Mouse (Mus musculus) heart, postnatal 25 days (tissue): Measurements from ENCODE around the gene Aldh16a1. TPM values are rescaled to one million over a fixed set of nuclear protein-coding genes. Genes with fewer than 3 reads are reported as not detected.

ENCODE experiments used
- DNase-seq: peaks from one replicate; pipeline ENCODE4 v3.0.0; 2022; ENCODE audit warnings: low spot score
- intact Hi-C: fragments of 180-260 bp; cut with DNase I; formaldehyde crosslinking; loops from one replicate; pipeline ENCODE4 v1.15.1; 2025
- total RNA-seq, 2 experiments: library from RNA; stranded (reverse); gene quantifications; 2 replicates each; pipeline ENCODE4 v1.2.3; 2021

Aldh16a1 gene
- 10 to 100 TPM; 23.5 to 37.6 TPM for total RNA-seq

- intact Hi-C loops: no loop called here
- DNase-seq: peak; percentile 95
These were observed at the start of gene Aldh16a1, which contains the start of gene Pih1d1 for GRCm38 (mm10) chr7:45154096-45154992. TSS of gene Aldh16a1 (minus strand) at chr7:45154584. TSS of gene Pih1d1 (plus strand) at chr7:45154303.

- no peak for DNase-seq
- intact Hi-C loops: no loop called here
These were observed 48.3 kb upstream of the Aldh16a1 start for GRCm38 (mm10) chr7:45202654-45203053.

GRCm38 (mm10) chr7:45198961-45199360 is 44.6 kb upstream of the Aldh16a1 start:
- DNase-seq: no peak
- intact Hi-C loops: loop anchor here (1.0 kb wide), 1 partner anchor 37 kb away; no protein-coding TSS in a partner anchor

GRCm38 (mm10) chr7:45198435-45198834 is 44.1 kb upstream of the Aldh16a1 start:
- DNase-seq: peak; percentile 45
- intact Hi-C loops: loop anchor here (1.0 kb wide), 1 partner anchor 36 kb away; no protein-coding TSS in a partner anchor

- DNase-seq: no peak
- intact Hi-C loops: loop anchor here (2.0 kb wide), 1 partner anchor 118 kb away; no protein-coding TSS in a partner anchor
These were observed 42.6 kb upstream of the Aldh16a1 start for GRCm38 (mm10) chr7:45196994-45197393.

GRCm38 (mm10) chr7:45196176-45196535 is 41.8 kb upstream of the Aldh16a1 start:
- no peak for DNase-seq
- intact Hi-C loops: loop anchor here (2.0 kb wide), 1 partner anchor 117 kb away; no protein-coding TSS in a partner anchor

- intact Hi-C loops: loop anchor here (2.0 kb wide), 1 partner anchor 117 kb away; no protein-coding TSS in a partner anchor
- DNase-seq: no peak
These were observed 41.2 kb upstream of the Aldh16a1 start for GRCm38 (mm10) chr7:45195341-45196175.

- intact Hi-C loops: no loop called here
- DNase-seq: no peak
These were observed 39.7 kb upstream of the Aldh16a1 start for GRCm38 (mm10) chr7:45193871-45194785.

- intact Hi-C loops: no loop called here
These were observed 39.0 kb upstream of the Aldh16a1 start for GRCm38 (mm10) chr7:45193406-45193805.

GRCm38 (mm10) chr7:45192585-45193310 is 38.4 kb upstream of the Aldh16a1 start:
- no peak for DNase-seq
- intact Hi-C loops: no loop called here

More at GRCm38 (mm10) chr7:45193406-45193805, 39.0 kb upstream of the Aldh16a1 start:
- DNase-seq: no peak

- intact Hi-C loops: no loop called here
These were observed 37.5 kb upstream of the Aldh16a1 start for GRCm38 (mm10) chr7:45191803-45192363.

GRCm38 (mm10) chr7:45191161-45191560 is 36.8 kb upstream of the Aldh16a1 start:
- no peak for DNase-seq
- intact Hi-C loops: no loop called here

More at GRCm38 (mm10) chr7:45191803-45192363, 37.5 kb upstream of the Aldh16a1 start:
- no peak for DNase-seq

- no peak for DNase-seq
- intact Hi-C loops: no loop called here
These were observed 35.8 kb upstream of the Aldh16a1 start for GRCm38 (mm10) chr7:45190186-45190585.

GRCm38 (mm10) chr7:45189600-45189999 is 35.2 kb upstream of the Aldh16a1 start:
- DNase-seq: no peak
- intact Hi-C loops: no loop called here

GRCm38 (mm10) chr7:45185921-45186320 is 31.5 kb upstream of the Aldh16a1 start:
- intact Hi-C loops: no loop called here
- no peak for DNase-seq

- intact Hi-C loops: no loop called here
- no peak for DNase-seq
These were observed 29.3 kb upstream of the Aldh16a1 start for GRCm38 (mm10) chr7:45183672-45184071.

GRCm38 (mm10) chr7:45182606-45183005 is 28.2 kb upstream of the Aldh16a1 start:
- no peak for DNase-seq
- intact Hi-C loops: no loop called here

- peak; percentile 80 for DNase-seq
- intact Hi-C loops: no loop called here
These were observed 27.8 kb upstream of the Aldh16a1 start for GRCm38 (mm10) chr7:45182199-45182601.
